Mouse (Mus musculus) R1 (cell line): ENCODE results near the gene Rras.
A peak's percentile ranks its signal among the peaks of the same experiment; 100 is the strongest.
"Not testable (repeated sequence)": the region's sequence is repeated elsewhere in the genome, so short reads cannot be mapped to it uniquely, and the experiment has no call there.

ENCODE experiments used
- DNase-seq: peaks from one replicate; pipeline ENCODE4 v3.0.0-alpha.2; 2018; ENCODE audit warnings: low read depth, low spot score

Rras gene

DNA sequence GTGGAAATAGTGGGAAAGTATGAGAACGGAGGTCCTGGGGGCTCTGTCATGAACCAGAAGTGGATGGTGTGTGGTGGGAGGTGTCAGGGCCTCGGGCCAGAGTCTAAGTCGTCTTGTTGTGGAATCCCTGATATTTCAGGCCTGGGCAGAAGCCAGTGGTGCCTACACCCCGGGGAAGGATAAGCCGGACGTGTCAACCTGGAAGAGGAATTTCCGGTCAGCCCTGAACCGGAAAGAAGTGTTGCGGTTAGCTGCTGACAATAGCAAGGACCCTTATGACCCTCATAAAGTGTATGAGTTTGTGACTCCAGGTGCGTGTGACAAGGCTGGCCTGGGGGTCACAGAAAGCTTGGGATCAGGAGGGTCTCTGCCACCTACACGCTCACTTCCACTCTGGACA, 18.0 kb upstream of the Rras start:
- DNase-seq = no peak

- no peak for DNase-seq
These were observed 17.1 kb upstream of the Rras start for GRCm38 (mm10) chr7:45000539-45001114.

- no peak for DNase-seq
These were observed 15.3 kb upstream of the Rras start for GRCm38 (mm10) chr7:45002440-45002839.

GRCm38 (mm10) chr7:45004546-45004945, 13.2 kb upstream of the Rras start:
- DNase-seq = no peak

- no peak for DNase-seq
These were observed 12.3 kb upstream of the Rras start for GRCm38 (mm10) chr7:45005321-45005992.

DNA sequence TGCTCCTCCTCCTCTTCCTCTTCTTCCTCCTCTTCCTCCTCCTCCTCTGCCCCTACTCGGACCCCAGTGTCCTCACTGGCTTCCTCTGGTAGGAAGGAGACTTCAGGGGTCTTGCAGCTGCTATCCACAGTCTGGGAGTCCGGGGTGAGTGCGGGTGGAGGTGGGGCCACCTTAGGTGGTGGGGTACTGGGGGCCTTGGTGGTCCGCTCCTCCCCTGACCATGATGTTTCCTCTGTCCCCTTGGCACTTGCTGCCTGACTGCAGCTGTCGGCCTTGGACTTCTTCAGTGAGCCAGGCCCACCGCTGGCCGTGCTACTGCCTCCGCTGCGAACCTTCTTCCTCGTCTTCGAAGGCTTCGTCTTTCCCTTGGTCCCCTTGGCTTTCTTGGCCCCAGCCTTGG, 11.3 kb upstream of the Rras start:
- no peak for DNase-seq

- no peak for DNase-seq
These were observed 10.6 kb upstream of the Rras start for GRCm38 (mm10) chr7:45007141-45007540.

- no peak for DNase-seq
These were observed 9.9 kb upstream of the Rras start for GRCm38 (mm10) chr7:45007846-45008245.

DNA sequence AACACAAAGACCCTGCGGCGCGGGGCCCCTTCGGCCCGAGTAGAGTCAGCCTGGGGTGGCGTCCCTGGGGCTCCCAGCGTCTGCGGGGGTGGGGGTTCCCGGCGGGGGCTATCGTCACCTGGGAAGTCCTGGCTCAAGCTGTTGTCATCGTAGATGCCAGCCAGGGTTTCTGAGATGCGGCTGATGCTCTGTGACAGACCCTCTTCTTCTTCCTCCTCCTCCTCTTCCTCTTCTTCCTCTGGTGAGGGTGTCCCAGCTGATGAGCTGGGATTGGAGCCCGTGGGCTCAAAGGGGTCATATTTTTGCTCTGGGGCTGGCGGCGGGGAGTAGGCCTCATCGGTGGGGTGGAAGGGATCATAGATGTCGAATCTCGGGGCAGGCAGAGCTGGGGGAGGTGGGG, 9.3 kb upstream of the Rras start:
- no peak for DNase-seq

DNA sequence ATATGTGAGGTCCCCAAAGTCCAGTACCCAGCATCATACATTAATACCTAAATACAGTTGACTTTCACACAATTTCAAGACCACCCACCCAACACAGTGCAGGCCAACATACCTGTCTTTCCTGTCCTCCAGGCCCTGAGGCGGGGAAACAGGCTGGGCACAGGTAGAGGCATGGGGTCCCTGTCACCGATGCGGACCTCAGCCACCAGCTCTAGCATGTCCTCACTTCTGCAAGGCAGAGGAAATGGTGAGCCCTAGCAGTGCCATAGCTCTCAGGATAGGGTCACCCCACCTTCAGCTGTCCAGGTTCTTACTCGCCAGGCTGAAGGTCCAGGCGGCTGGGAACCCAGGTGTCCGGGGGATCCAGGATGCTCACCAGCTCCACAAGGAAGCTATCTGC, 5.8 kb upstream of the Rras start:
- no peak for DNase-seq

DNA sequence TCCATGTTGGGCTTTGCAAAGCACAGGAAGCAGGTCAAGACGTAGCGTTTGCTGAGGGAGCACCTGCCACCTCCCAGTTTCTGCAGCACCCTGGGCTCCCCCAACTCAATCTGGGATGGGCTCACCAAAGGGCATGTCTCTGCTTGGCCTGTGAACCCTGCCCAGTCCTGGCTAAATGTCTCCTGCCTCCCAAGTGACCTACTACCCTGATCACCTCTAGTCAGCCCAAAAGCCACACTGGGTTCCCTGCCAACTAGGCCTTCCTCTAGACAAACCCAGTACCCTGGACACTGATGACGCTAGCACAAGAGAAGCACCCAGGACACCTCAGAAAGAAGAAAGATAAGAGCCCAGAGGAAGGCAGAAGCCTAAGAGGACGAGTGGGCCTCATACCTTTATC, 4.9 kb upstream of the Rras start:
- no peak for DNase-seq

DNA sequence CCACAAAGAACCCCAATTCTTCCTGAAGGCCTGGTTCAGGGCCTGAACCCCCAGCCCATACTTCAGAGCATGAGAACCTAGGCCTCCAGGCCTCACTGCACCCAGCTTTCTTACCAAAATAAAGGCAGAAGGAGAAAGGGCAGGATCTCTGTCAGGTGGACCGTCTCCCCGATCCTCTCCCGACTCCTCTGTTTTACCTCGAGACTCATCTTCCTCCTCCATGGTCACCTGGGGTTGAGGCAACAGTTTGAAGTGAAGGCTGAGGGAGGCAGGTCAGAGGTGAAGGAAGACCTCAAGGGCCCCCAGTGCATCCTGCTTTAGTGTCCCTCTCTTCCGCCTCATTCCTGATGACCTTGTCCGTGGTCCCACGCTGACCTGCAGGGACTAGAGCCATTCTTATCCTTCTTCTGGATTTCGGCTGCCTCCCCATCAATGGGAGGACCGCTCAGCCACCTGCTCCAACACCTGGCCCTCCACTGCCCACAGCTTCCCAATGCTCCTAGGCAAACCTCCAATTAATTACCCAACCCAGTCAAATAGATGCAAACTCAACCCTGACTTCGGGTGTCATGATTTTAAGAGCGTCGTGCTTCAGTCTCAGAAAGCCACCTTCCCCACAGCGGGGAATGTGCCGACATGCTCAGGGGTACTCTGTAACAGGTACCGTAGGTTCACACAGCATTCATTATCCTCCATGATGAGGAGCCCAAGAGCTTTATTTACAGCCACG, 4.2 kb upstream of the Rras start:
- no peak for DNase-seq

- DNase-seq = no peak
These were observed 3.7 kb upstream of the Rras start for GRCm38 (mm10) chr7:45014096-45014451.

DNA sequence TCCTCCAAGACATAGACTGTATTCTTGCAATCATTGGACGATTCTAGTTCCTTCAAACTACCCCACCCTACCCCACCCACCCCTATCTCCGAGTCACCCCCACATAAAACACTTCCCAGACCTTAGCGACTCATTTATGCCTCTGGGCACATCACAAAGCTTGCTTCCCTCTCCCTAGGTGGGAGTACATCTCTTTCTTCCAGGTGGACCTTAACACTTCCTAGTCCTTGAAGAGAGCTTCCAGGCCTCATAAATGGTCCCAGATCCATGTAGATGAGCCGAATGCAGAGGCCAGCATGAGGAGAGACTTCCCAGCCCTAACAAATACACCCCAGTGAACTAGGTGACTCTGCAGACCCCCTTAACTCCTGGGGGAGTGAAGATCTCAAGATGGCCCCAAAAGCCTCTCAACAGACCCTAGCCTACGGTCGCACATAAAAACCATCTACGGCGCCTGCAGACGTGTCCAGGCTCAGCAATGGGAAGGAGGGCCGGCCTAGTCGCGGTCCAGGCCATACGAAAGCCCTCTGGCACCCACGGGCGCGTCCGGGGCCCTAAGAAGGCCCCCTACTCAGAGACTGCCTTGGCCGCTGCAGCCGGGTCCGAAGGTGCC, 2.3 kb upstream of the Rras start:
- DNase-seq = peak; percentile 65

DNA sequence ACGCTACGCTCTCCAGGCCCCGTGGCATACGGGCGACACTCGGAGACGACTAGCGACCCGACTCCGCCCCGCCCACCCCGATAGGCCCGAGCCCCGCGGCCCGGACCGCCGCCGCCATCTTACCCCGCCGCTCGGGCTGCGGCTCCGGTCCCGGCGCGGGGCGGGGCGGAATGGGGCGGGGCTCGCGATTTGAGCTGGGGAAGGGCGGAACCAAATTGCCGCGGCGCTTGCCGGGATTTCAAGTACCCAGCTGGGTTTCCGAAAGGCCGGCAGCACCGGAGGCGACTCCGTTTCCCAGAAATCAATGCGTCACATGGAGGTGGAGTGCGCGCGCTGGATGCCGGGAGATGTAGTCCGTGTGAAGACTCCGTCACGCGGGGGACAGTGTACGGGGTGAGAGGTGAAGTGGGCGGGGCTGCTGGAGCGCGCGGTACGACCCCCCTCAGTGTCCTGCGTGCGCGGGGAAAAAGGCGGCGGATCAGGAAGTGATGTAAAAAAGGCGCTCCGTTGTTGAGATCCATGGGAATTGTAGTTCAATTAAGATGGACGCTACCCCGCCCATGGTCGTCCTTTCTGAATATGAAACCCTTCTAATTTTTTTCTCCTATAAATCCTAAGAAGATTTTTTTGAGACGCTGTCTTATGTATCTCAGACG, 1.7 kb upstream of the Rras start, which contains the start of gene Scaf1:
Gene Scaf1, minus strand, starts transcription at position 407 of the 656 bp plus-strand sequence.
- DNase-seq = peak; percentile 99

GRCm38 (mm10) chr7:45016761-45017160, 1.0 kb upstream of the Rras start:
- no peak for DNase-seq

DNA sequence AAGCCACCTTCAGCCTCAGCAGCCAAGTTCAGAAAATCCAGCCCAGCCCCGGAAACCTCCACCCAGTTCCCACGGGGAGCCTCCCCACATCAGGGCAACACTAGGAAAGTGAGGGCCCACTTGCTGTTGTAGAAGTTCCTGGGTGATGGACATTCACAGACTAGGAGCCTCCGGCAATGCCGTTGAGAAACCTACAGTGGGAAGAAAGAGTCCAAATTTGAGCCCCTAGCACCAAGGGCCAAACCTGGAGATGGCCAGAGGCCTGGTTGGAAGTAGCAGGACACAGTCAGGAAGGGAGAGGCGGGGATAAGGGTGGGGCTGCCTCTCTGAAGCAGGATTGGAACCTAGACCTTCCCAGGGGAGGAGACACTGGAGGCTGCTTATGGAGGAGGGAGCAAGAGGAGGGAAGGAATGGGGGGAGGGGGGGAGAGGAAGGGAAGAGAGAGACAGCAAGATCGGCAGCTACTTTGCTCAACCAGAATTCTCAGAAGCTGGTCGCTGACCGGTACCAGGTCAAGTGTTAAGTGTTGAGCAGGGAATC, 1.3 kb downstream of the Rras start:
- peak; percentile 89 for DNase-seq

DNA sequence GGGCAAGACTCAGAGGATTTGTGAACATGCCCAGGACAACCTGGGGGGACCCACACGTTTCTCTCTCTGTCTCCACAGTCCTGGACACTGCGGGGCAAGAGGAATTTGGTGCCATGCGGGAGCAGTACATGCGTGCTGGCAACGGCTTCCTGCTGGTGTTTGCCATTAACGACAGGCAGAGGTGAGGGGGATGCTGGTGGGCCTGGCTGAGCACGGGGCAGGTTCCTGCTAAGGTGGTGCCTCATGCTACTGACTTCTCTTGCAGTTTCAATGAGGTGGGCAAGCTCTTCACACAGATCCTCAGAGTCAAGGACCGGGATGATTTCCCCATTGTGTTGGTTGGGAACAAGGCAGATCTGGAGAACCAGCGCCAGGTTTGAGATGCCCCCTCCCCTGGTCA, 2.5 kb downstream of the Rras start:
- no peak for DNase-seq

GRCm38 (mm10) chr7:45023711-45024110, 6.0 kb downstream of the Rras start:
- not testable (repeated sequence) for DNase-seq

- peak; percentile 59 for DNase-seq
These were observed 6.8 kb downstream of the Rras start for GRCm38 (mm10) chr7:45024281-45025248.
